Mouse (Mus musculus): ENCODE measurements at regions not wholly inside any gene's neighbourhood (a gene's known extent, or its start where the extent isn't known, plus 50 kb on each side); places are given as distances from the start of the nearest gene placed in this dataset.
"Not testable (repeated sequence)": the region's sequence is repeated elsewhere in the genome, so short reads cannot be mapped to it uniquely, and the experiment has no call there.

DNA sequence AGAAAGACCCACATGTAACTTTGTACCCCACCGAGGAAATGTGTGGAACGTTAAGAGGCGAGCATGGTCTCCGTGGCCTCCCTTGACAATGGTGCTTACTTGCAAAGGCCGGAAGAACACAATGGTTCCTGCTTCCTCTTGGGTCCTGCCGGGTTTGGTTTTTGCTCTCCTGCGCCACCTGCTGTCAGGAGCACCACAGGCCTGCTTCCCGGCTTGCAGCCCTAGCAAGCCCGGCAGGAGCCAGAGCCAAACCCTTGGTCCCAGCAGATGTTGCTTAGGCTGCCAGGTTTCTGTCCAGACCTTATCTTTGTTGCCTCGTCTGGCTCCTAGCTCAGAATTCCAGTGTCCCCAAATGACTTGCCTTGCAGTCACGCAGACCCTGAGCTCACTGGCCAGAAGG is 300.2 kb upstream of the Ubash3b start:
- ATAC-seq (ENCODE audit: poor library complexity, severe bottlenecking) = peak; percentile 99

DNA sequence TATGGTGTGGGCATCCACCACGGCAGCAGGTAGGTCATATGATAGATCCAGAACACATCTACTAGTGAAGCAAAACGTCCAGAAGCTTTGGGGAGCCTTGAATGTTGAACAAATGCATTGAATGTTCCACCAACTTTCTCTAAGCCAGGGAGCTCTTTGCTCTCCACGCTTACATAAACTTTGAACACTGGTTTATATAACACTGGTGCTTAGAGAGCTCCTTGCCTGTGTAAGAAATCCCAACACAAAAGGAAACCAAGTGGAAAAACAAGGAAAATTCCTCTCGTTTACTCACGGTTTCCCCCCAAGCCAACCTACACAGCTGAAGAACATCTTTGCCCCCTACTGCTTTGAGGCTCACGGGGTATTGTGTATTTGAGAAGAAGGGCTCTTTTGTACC is 299.2 kb upstream of the Ubash3b start:
- ATAC-seq (ENCODE audit: poor library complexity, severe bottlenecking) = no peak

DNA sequence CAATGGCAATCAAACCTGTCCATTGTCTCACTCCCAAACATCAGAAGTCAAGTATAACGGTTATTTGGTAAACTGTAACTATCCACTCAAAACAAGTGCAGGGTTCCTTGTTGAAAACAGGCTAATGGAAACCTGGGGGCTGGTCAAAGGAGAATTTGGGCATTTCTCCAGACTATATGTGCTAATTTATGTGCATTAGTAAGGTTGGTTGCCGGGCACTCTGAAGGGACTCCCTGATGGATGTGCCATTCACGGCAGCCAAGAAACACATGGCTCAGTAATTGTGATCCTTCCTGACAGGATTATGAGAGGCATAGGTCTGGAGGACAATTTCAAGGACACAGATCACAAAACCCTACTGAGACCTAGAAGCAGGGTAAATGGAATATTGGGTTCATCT is 295.5 kb upstream of the Ubash3b start:
- no peak for ATAC-seq (ENCODE audit: poor library complexity, severe bottlenecking)

DNA sequence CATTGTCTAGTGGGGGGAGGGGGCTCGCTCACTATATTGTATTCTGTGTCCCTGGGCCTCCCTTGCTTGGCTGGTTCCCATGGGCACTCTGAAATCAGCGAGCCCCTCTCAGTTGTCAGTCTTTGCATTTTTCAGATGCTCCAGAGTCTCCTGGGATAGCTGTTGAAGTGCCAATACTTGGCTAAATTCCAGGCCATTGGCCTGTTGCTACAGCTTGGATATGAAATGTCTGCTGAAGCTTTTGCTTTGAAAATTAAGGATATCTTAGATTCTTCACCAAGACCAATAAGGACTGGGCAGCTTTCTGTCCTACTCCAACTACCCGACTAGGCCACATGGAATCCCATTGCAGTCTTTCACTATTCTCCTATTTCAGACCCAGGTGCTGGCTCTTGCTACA is 290.2 kb upstream of the Ubash3b start:
- ATAC-seq (ENCODE audit: poor library complexity, severe bottlenecking) = no peak

DNA sequence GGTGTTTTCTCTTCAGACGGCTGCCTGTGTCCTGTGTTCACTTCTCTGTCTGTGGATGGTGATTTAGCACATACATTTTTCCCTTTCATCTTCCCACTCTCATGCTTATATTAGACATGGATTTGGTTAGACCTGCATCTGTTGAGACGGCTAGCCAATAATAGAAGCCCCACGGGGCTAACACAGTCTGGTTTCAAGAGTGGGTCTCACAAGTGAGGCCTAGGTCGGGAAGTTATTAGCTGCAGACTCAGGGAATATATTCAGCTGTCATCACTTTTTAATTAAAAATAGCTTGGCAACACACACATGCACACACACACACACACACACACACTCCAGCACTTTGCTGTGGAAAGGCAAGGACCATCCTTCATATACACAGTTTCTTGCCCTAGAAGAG is 287.7 kb upstream of the Ubash3b start:
- no peak for ATAC-seq (ENCODE audit: poor library complexity, severe bottlenecking)

DNA sequence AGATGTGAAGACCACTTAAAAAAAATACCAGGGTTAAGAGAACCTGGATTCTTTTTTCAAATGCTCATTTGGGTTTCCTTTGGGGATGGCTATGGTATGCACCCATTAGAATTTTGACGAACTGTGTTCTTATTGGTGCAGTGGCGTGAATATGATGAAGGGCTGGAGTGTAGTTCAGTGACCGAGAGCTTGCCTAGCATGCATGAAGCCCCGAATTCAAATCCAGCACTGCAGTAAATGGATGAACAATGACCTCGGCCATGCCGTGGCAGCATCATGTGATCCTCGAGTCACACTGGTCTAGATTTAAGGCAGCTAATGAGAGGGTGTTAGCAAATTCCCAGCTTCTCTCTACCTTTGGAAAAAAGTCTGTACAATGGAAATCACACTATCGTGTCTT is 286.4 kb upstream of the Ubash3b start:
- no peak for ATAC-seq (ENCODE audit: poor library complexity, severe bottlenecking)

DNA sequence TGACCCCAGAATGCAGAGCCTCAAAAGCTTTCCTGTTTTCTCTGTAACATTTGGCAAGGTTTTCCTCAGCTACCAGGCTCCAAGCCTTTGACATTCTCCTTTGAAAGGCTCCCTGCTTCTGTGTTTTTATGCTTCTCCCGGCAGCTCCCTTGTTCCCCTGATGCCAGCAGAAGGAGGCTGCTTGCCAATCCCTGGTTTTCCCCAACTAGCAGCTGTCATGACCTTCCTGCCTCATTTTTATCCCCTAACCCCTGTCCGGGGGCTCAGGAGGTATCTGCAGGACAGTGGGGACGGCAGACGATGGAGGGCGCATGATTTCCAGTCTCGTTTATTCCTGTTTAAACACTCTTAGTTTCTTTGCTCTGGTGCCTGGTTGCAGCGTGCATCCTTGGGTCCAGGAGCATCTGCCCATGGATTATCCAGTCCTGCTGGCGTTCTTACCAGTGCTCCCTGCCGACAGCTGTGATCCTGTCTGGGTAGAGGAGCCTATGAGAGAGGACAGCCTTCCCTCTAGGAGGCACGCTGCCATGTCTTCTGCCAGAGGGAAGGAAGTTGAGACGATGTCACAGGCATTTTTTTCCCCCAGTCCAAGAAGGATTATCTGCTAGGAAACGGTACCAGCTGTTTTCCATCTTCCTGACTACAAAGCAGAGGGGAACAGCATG is 285.8 kb upstream of the Ubash3b start:
- no peak for ATAC-seq (ENCODE audit: poor library complexity, severe bottlenecking)

DNA sequence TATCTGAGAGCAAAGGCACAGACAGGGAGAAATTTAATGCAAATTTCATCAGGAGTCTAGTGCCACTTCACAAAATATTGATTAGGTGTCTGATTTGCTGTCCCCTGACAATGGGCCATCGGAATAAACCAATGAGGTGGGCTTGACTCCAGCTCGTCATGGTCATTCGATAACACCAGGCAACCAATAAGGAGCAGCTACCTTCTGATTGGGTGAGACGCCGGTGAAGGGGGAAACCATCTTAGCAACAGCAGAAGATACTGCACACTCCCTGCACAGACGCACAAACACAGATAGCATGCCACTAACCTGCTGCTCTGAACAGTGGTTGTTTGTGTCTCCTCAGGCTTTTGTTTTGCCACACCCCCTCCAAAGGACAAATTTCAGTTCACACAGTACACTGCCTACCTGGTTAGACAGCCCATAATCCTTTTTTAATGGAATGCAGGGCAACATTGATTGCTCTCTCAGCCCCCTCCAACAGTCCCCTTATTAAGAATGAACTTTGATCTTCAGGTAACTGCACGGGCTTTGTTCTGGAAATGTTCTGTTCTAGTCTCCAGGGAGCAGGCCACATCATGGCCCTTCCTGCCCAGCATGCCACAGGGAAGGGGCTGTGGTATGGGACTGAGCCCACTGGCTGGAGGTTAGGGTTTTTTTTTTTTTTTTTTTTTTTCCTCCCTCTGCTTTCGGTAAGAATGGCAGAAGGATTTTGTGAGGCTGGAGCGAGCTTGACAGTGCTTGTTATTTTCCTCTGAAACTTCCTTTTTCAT is 285.1 kb upstream of the Ubash3b start:
- ATAC-seq (ENCODE audit: poor library complexity, severe bottlenecking) = no peak

DNA sequence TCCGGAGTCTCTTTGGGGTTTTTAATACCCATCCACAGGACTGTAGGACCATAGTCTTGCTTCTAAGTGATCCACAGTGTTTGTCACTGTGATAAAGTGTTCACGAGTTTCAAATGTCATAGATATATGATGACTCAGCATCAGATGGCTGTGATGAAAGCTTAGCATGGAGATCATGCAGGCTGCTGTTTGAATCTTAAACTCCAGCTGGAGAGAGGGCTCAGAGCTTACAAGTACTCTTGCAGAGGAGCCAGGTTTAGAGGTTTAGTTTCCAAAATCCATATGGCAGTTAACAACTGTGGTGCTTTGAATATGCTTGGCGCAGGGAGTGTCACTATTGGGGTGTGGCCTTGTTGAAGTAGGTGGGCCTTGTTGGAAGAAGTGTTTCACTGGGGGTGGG is 280.9 kb upstream of the Ubash3b start:
- ATAC-seq (ENCODE audit: poor library complexity, severe bottlenecking) = no peak

DNA sequence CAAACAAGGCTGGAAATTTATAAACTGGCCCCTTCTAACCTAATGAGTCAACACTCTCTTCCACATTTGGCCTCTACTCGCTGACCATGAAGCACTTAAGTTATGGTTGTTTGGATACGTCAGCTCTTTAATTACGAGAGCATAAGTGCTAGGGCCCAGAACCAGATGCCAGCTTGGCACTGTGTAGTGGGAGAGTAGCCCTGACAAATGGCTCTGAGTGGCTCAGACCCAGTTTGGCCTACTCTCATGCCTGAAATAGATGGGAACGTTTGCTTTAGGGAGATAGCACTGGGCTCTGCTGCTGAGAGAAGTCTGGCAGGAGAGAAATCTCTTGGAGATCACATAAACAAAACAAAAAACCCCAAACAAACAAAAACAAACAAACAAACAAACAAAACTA is 278.5 kb upstream of the Ubash3b start:
- no peak for ATAC-seq (ENCODE audit: poor library complexity, severe bottlenecking)

DNA sequence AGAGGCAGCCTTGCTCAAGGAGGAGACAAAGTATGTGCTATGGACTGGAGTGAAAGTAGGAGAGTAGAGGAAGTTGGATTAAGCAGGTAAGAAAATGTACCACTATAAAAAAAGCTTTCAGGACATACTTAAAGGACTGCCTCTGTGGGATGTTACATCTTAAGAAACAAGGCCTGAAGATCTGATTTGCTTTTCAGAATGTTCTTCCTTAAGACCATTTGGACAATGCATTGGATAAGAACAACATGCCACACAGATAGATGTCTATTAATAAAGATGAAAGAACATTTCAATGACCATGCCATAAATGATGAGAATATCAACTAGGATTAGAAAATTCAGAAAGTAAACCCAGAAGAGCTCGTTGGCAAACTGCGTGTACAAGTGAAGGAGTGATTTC is 276.6 kb upstream of the Ubash3b start:
- ATAC-seq (ENCODE audit: poor library complexity, severe bottlenecking) = no peak

DNA sequence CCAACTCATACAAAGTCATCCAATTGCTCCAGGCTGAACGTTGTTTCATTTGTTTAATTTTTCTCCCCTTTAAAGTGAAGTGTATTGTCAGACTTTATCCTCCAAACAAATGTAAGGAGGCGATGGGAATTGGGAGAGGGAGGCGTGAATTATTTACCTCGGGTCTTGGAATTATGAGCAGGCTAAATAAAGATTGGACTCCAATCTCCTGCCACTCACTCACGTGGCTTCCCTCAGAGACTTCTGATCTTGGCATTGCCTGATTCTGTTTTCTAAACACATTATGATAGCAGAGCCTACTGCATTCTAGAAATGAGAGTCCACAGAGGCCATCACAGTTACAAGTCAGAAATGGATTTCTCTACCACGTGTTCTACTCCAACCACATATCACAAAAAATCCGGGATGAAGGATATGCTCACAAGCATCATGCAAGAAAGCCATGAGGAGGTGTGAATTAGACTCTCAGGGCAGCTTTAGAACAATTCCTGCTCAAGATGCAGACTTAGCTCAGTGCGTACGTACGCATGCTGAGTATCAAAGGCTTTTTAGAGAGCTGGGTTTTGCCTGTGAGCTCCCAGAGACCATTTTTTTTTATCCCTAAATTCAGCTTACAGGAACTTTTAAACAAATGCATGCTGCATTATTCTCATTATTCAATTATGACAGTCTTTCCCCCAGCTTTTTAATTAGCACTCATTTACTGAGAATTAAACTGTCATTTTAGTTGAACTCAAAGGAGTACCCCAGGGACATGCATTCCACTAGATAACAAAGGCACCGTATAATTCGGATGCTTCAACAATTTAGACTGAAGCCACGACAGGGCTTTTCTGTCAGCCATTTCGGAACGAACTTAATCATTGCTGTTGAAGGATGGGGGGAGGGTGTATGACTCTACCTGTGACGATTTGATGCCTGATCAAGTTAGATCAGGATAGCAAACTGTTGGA is 269.2 kb upstream of the Ubash3b start:
- no peak for ATAC-seq (ENCODE audit: poor library complexity, severe bottlenecking)

DNA sequence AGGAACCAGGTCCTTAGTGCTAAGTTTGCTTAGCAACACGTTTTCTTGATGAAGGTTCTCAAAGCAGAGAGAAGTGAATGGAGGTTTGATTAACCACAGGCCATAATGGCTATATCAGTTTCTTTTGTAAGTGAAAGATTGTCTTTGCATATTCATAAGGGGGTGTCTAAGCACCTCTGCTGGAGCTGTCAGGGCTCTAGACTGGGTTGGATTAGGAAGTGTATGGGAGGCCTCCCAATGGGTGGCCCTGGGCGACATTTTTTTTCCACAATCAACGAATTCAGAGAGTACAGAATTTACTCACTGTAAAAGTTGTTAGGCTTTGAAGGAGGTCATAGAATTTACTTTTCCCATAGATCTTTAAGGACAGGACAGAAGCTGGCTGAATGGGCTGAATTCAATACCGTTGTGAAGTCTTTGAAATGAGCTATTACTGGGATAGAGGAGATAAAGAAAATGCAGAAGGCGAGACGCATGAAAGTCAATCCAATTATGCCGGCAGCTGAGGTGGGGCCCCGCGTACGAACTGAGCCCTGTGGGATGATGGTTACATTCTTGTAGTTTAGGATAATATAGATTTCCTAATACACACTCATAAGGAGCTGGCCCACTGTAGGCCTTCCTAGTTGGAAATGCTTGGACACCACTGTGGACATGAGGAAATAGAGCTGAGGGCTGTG is 268.4 kb upstream of the Ubash3b start:
- ATAC-seq (ENCODE audit: poor library complexity, severe bottlenecking) = no peak

DNA sequence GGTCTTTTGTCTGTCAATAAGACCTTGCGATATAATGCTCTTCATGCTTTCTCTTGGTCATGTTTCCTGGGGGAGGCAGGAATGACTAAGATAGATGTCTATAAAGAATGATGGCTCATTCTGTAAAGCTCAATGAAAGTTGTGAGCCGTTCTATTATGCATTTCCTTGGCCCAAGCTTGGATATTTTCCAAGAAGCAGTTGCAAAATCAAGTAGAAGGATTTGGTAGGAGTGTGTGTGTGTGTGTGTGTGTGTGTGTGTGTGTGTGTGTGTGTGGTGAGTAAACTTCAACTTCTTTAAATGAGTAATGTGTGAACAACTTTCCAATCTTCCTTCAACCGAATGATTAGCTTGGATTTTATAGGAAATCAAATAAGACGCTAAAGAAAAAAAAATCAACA is 267.7 kb upstream of the Ubash3b start:
- no peak for ATAC-seq (ENCODE audit: poor library complexity, severe bottlenecking)

DNA sequence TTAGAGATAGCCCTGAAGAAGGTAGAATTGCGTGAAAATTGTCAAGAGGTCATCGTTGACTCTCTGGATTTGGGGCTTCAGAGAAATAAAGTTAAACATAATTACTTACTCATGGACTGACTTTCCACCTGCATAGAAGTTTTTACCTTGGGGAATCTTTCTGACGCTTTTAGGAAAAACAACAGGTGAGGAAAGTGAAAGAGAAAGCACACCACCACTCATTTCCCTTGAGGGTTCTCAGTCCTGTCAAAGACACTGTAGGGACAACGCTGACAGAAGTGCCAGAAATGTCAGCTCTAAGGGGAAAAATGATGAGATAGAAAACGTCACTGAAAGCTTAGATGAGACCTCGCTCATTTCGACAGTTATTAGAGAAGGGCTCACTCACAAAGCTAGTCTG is 265.2 kb upstream of the Ubash3b start:
- no peak for ATAC-seq (ENCODE audit: poor library complexity, severe bottlenecking)

DNA sequence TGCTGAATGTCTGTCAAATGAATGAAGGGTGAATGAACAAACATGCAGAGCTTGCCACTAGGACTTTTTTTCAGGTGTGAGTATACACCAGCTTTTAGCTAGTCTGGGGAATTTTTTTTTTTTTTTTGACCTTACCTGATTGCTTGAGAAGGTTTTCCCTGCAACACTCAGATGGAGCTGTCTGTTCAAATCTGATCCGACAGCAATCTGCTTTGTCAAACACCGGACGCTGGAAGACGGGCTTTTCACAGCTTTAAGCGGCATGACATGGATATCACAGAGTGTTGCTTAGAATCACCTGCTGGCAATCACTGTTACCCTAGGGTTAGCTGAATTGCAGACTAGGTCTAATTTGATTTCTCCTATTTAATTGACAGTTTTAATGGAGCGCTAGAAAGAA is 263.7 kb upstream of the Ubash3b start:
- ATAC-seq (ENCODE audit: poor library complexity, severe bottlenecking) = no peak

DNA sequence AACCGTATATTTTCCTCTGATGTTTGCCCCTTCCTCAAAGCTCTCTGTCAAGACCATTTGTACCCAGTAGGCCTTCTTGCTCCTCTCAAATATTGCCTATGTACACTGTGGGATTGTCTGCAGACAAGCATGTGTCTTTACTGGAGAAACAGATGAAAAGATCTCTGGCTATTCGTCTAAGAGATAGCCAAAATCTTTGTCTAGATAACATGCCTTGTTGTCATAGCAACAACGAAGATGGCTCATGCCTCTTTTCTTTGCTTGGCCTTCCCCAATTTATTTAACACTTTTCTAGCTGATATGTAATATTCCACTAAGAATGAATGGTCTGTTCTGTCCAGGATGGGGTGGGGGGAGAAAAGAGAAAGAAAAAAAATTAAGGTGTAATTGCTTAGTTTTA is 252.3 kb upstream of the Ubash3b start:
- ATAC-seq (ENCODE audit: poor library complexity, severe bottlenecking) = no peak

DNA sequence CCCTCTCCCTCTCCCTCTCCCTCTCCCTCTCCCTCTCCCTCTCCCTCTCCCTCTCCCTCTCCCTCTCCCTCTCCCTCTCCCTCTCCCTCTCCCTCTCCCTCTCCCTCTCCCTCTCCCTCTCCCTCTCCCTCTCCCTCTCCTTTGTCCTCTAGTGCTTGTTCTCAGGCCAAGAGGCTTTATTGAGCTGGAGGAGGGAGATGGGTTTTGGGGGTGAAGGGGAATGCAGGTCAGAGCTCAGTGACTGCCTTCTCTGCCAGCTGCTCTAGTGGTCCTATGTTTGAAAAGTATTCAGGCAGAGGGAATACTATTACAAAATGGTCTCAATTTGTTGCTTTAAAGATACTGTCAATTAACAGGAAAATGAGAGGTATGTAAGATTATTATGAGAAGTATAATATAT is 251.6 kb upstream of the Ubash3b start:
- ATAC-seq (ENCODE audit: poor library complexity, severe bottlenecking) = not testable (repeated sequence)

DNA sequence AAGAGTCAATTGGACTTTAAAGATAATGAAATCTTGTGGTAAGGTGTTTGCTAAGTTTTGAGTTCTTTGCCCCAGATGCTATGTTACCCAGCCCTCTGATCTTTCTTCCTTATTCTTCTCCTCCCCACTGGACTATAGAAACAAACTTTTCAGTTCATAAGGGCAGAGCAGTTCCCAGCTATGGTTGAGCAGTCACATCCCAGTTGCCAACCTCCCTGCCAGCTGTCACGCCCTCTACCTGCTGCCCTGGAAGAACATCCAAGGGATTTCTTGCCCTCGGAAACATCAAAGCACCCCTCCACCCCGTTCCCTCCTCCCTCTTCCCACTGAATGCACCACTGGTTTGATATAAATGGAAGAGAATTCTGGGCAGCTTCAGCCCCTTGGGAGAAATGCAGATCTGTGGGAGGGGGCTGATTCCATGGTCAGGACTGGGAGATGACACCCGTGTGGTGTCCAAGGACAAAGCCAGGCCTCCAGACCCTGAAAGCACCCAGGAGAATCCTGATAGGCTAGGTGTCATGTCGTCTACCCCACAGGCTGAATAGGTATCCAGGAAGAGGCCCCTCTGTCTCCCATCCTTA is 250.8 kb upstream of the Ubash3b start:
- ATAC-seq (ENCODE audit: poor library complexity, severe bottlenecking) = no peak

DNA sequence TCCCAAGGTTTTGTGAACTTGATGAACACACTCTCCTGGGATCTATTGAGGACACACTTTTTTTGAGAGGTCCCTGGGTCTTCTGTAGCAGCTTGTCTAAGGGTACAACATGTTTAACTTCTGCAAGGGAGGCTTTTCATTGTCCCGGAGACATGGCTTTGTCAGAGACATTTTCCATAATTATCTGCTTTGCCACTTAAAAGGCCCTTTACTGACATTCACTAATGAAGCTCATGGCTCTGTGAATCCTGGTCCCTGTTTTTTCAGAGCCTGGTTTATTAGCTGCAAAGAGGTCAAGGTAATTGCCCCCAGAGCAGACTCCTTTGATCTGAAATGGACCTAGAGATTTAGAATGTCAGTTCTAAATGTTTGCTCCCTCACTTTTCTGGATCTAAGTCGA is 246.8 kb upstream of the Ubash3b start:
- no peak for ATAC-seq (ENCODE audit: poor library complexity, severe bottlenecking)

DNA sequence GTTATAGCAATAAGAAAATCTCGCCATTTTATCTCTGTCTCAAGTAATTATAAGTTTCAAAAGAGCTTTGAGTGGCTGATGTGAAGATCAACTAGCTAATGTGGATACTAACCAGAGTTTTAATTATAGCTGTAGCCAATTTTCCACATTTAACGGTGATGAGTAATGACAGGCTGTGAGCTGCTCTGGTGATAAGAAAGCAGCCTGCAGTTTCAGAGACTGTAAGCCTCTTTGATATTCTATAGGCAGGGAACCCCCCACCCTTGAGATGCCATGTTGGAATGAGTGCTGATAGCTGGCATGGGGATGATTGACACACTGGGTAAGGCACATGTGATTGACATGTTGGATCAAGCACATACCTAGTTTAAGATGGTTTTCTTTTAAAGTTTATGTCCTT is 245.6 kb upstream of the Ubash3b start:
- no peak for ATAC-seq (ENCODE audit: poor library complexity, severe bottlenecking)

Measured in megakaryocyte, adult 5-6 weeks (primary cell).